Mouse (Mus musculus): Measurements from ENCODE around the gene Tfeb. TPM values are rescaled to one million over a fixed set of nuclear protein-coding genes. Genes with fewer than 3 reads are reported as not detected.
A peak's percentile ranks its signal among the peaks of the same experiment; 100 is the strongest.

Tfeb gene
- polyA plus RNA-seq, 1 experiment from 2014 or later, result 3.0 TPM

- no peak overlapping the region for H3K27ac ChIP-seq (ENCODE audit: low read length)
- H3K4me2 ChIP-seq (ENCODE audit: low read length), result no peak overlapping the region
- no peaks in the 10 kb centered on the region for H3K9me3 ChIP-seq (replicated peaks; ENCODE audit: control insufficient read depth, low read length, poor library complexity, severe bottlenecking)
- 0 out of 2 replicates have a peak overlapping the region, but pooled peaks have one; percentile 10 for H3K9ac ChIP-seq (ENCODE audit: low read depth, low read length)
- no peaks in the 10 kb centered on the region for H3K4me1 ChIP-seq (ENCODE audit: control insufficient read depth, insufficient read depth, low read length)
- no peaks in the 10 kb centered on the region for H3K27me3 ChIP-seq (ENCODE audit: control insufficient read depth, insufficient read depth, low read depth, low read length)
- WGBS, result 56% methylated on average over 8 of the region's 8 CpGs
- ATAC-seq, result no peak
- H3K36me3 ChIP-seq (ENCODE audit: control insufficient read depth, insufficient read depth, low read length), result no peaks in the 10 kb centered on the region
- no peak overlapping the region for H3K4me3 ChIP-seq (ENCODE audit: low read depth, low read length)
These were observed 50.8 kb downstream of the Tfeb start for GRCm38 (mm10) chr17:47787632-47788031.

GRCm38 (mm10) chr17:47788306-47788705 is 51.5 kb downstream of the Tfeb start:
- WGBS, result 6% methylated on average over 4 of the region's 4 CpGs
- ATAC-seq, result no peak
- Histone ChIP-seq H3K4me3 (ENCODE audit: low read depth, low read length) (no peak overlapping the region), H3K36me3 (ENCODE audit: control insufficient read depth, insufficient read depth, low read length) (no peaks in the 10 kb centered on the region), H3K9me3 (replicated peaks; ENCODE audit: control insufficient read depth, low read length, poor library complexity, severe bottlenecking) (no peaks in the 10 kb centered on the region), H3K9ac (ENCODE audit: low read depth, low read length) (no peak overlapping the region), H3K27ac (ENCODE audit: low read length) (no peak overlapping the region), H3K4me1 (ENCODE audit: control insufficient read depth, insufficient read depth, low read length) (no peaks in the 10 kb centered on the region), H3K4me2 (ENCODE audit: low read length) (no peak overlapping the region), H3K27me3 (ENCODE audit: control insufficient read depth, insufficient read depth, low read depth, low read length) (no peaks in the 10 kb centered on the region)

GRCm38 (mm10) chr17:47788996-47789395 is 52.2 kb downstream of the Tfeb start:
- Histone ChIP-seq H3K27ac (ENCODE audit: low read length) (no peak overlapping the region), H3K9ac (ENCODE audit: low read depth, low read length) (no peak overlapping the region), H3K9me3 (replicated peaks; ENCODE audit: control insufficient read depth, low read length, poor library complexity, severe bottlenecking) (no peaks in the 10 kb centered on the region), H3K4me2 (ENCODE audit: low read length) (no peak overlapping the region), H3K36me3 (ENCODE audit: control insufficient read depth, insufficient read depth, low read length) (no peaks in the 10 kb centered on the region), H3K4me1 (ENCODE audit: control insufficient read depth, insufficient read depth, low read length) (no peaks in the 10 kb centered on the region), H3K4me3 (ENCODE audit: low read depth, low read length) (no peak overlapping the region), H3K27me3 (ENCODE audit: control insufficient read depth, insufficient read depth, low read depth, low read length) (no peaks in the 10 kb centered on the region)
- no peak for ATAC-seq
- 55% methylated on average over 6 of the region's 6 CpGs for WGBS

GRCm38 (mm10) chr17:47792098-47792863 is 55.5 kb downstream of the Tfeb start:
- 23% methylated on average over 15 of the region's 15 CpGs for WGBS
- H3K4me1 ChIP-seq (ENCODE audit: control insufficient read depth, insufficient read depth, low read length), result no peaks in the 10 kb centered on the region
- H3K36me3 ChIP-seq (ENCODE audit: control insufficient read depth, insufficient read depth, low read length), result no peaks in the 10 kb centered on the region
- no peak overlapping the region for H3K4me3 ChIP-seq (ENCODE audit: low read depth, low read length)
- H3K27me3 ChIP-seq (ENCODE audit: control insufficient read depth, insufficient read depth, low read depth, low read length), result no peaks in the 10 kb centered on the region
- H3K9me3 ChIP-seq (replicated peaks; ENCODE audit: control insufficient read depth, low read length, poor library complexity, severe bottlenecking), result no peaks in the 10 kb centered on the region
- ATAC-seq, result peak; percentile 36; the same call in 1 of the 2 replicates
- peak overlapping the region; percentile 23; the same call in 1 of the 2 replicates for H3K9ac ChIP-seq (ENCODE audit: low read depth, low read length)
- H3K4me2 ChIP-seq (ENCODE audit: low read length), result no peak overlapping the region
- H3K27ac ChIP-seq (ENCODE audit: low read length), result no peak overlapping the region

- H3K4me1 ChIP-seq (ENCODE audit: control insufficient read depth, insufficient read depth, low read length), result no peaks in the 10 kb centered on the region
- H3K27me3 ChIP-seq (ENCODE audit: control insufficient read depth, insufficient read depth, low read depth, low read length), result no peaks in the 10 kb centered on the region
- 11% methylated on average over 9 of the region's 9 CpGs for WGBS
- no peak overlapping the region for H3K27ac ChIP-seq (ENCODE audit: low read length)
- no peak overlapping the region for H3K4me3 ChIP-seq (ENCODE audit: low read depth, low read length)
- ATAC-seq, result peak; percentile 71
- no peak overlapping the region for H3K4me2 ChIP-seq (ENCODE audit: low read length)
- H3K9ac ChIP-seq (ENCODE audit: low read depth, low read length), result no peak overlapping the region
- no peaks in the 10 kb centered on the region for H3K36me3 ChIP-seq (ENCODE audit: control insufficient read depth, insufficient read depth, low read length)
- H3K9me3 ChIP-seq (replicated peaks; ENCODE audit: control insufficient read depth, low read length, poor library complexity, severe bottlenecking), result no peaks in the 10 kb centered on the region
These were observed 56.5 kb downstream of the Tfeb start for GRCm38 (mm10) chr17:47793377-47793776.

- Histone ChIP-seq H3K9ac (ENCODE audit: low read depth, low read length) (no peak overlapping the region), H3K4me3 (ENCODE audit: low read depth, low read length) (no peak overlapping the region), H3K9me3 (replicated peaks; ENCODE audit: control insufficient read depth, low read length, poor library complexity, severe bottlenecking) (no peaks in the 10 kb centered on the region), H3K27ac (ENCODE audit: low read length) (no peak overlapping the region), H3K4me2 (ENCODE audit: low read length) (no peak overlapping the region), H3K36me3 (ENCODE audit: control insufficient read depth, insufficient read depth, low read length) (no peaks in the 10 kb centered on the region), H3K4me1 (ENCODE audit: control insufficient read depth, insufficient read depth, low read length) (no peaks in the 10 kb centered on the region), H3K27me3 (ENCODE audit: control insufficient read depth, insufficient read depth, low read depth, low read length) (no peaks in the 10 kb centered on the region)
- 39% methylated on average over 3 of the region's 3 CpGs for WGBS
- no peak for ATAC-seq
These were observed 58.6 kb downstream of the Tfeb start for GRCm38 (mm10) chr17:47795446-47795845.

GRCm38 (mm10) chr17:47796156-47796816 is 59.5 kb downstream of the Tfeb start:
- no peaks in the 10 kb centered on the region for H3K36me3 ChIP-seq (ENCODE audit: control insufficient read depth, insufficient read depth, low read length)
- WGBS, result 57% methylated on average over 16 of the region's 16 CpGs
- no peak overlapping the region for H3K9ac ChIP-seq (ENCODE audit: low read depth, low read length)
- no peak overlapping the region for H3K27ac ChIP-seq (ENCODE audit: low read length)
- no peak overlapping the region for H3K4me3 ChIP-seq (ENCODE audit: low read depth, low read length)
- no peaks in the 10 kb centered on the region for H3K4me1 ChIP-seq (ENCODE audit: control insufficient read depth, insufficient read depth, low read length)
- no peak overlapping the region for H3K4me2 ChIP-seq (ENCODE audit: low read length)
- H3K27me3 ChIP-seq (ENCODE audit: control insufficient read depth, insufficient read depth, low read depth, low read length), result no peaks in the 10 kb centered on the region
- no peak for ATAC-seq
- no peaks in the 10 kb centered on the region for H3K9me3 ChIP-seq (replicated peaks; ENCODE audit: control insufficient read depth, low read length, poor library complexity, severe bottlenecking)

- ATAC-seq, result no peak
- H3K27me3 ChIP-seq (ENCODE audit: control insufficient read depth, insufficient read depth, low read depth, low read length), result no peaks in the 10 kb centered on the region
- no peaks in the 10 kb centered on the region for H3K36me3 ChIP-seq (ENCODE audit: control insufficient read depth, insufficient read depth, low read length)
- 76% methylated on average over 4 of the region's 4 CpGs for WGBS
- H3K9ac ChIP-seq (ENCODE audit: low read depth, low read length), result no peak overlapping the region
- no peak overlapping the region for H3K27ac ChIP-seq (ENCODE audit: low read length)
- H3K9me3 ChIP-seq (replicated peaks; ENCODE audit: control insufficient read depth, low read length, poor library complexity, severe bottlenecking), result no peaks in the 10 kb centered on the region
- no peak overlapping the region for H3K4me3 ChIP-seq (ENCODE audit: low read depth, low read length)
- no peak overlapping the region for H3K4me2 ChIP-seq (ENCODE audit: low read length)
- H3K4me1 ChIP-seq (ENCODE audit: control insufficient read depth, insufficient read depth, low read length), result no peaks in the 10 kb centered on the region
These were observed 60.1 kb downstream of the Tfeb start for GRCm38 (mm10) chr17:47796968-47797367.

GRCm38 (mm10) chr17:47797383-47797782 is 60.6 kb downstream of the Tfeb start:
- H3K27me3 ChIP-seq (ENCODE audit: control insufficient read depth, insufficient read depth, low read depth, low read length), result no peaks in the 10 kb centered on the region
- H3K9ac ChIP-seq (ENCODE audit: low read depth, low read length), result no peak overlapping the region
- H3K4me2 ChIP-seq (ENCODE audit: low read length), result no peak overlapping the region
- 82% methylated on average over 9 of the region's 9 CpGs for WGBS
- ATAC-seq, result no peak
- H3K27ac ChIP-seq (ENCODE audit: low read length), result no peak overlapping the region
- no peaks in the 10 kb centered on the region for H3K4me1 ChIP-seq (ENCODE audit: control insufficient read depth, insufficient read depth, low read length)
- no peaks in the 10 kb centered on the region for H3K36me3 ChIP-seq (ENCODE audit: control insufficient read depth, insufficient read depth, low read length)
- no peak overlapping the region for H3K4me3 ChIP-seq (ENCODE audit: low read depth, low read length)
- no peaks in the 10 kb centered on the region for H3K9me3 ChIP-seq (replicated peaks; ENCODE audit: control insufficient read depth, low read length, poor library complexity, severe bottlenecking)
